Mouse (Mus musculus): ENCODE measurements around the gene Fhit. TPM values are rescaled to one million over a fixed set of nuclear protein-coding genes. Genes with fewer than 3 reads are reported as not detected.

The Fhit gene
- total RNA-seq, 2 experiments from 2014 or later = 5.2 to 5.6 TPM

GRCm38 (mm10) chr14:10711841-10712521, 449.9 kb downstream of the Fhit start:
- DNase-seq (ENCODE audit: low spot score in 2 of 2) = no peak

GRCm38 (mm10) chr14:10710796-10711311, 451.0 kb downstream of the Fhit start:
- DNase-seq (ENCODE audit: low spot score in 2 of 2) = no peak

GRCm38 (mm10) chr14:10701707-10702106, 460.1 kb downstream of the Fhit start:
- DNase-seq (ENCODE audit: low spot score in 2 of 2) = no peak

- no peak for DNase-seq (ENCODE audit: low spot score in 2 of 2)
Observed at GRCm38 (mm10) chr14:10680041-10680440, 481.8 kb downstream of the Fhit start.

- DNase-seq (ENCODE audit: low spot score in 2 of 2) = no peak
Observed at GRCm38 (mm10) chr14:10679638-10680037, 482.2 kb downstream of the Fhit start.

- DNase-seq (ENCODE audit: low spot score in 2 of 2) = peak; percentile 22 to 61
Observed at GRCm38 (mm10) chr14:10677627-10678026, 484.2 kb downstream of the Fhit start.

- no peak for DNase-seq (ENCODE audit: low spot score in 2 of 2)
Observed at GRCm38 (mm10) chr14:10660247-10660646, 501.6 kb downstream of the Fhit start.

- DNase-seq (ENCODE audit: low spot score in 2 of 2) = no peak
Observed at GRCm38 (mm10) chr14:10659326-10659725, 502.5 kb downstream of the Fhit start.

GRCm38 (mm10) chr14:10658219-10658618, 503.6 kb downstream of the Fhit start:
- no peak for DNase-seq (ENCODE audit: low spot score in 2 of 2)

- no peak for DNase-seq (ENCODE audit: low spot score in 2 of 2)
Observed at GRCm38 (mm10) chr14:10657364-10657763, 504.5 kb downstream of the Fhit start.

GRCm38 (mm10) chr14:10655842-10656241, 506.0 kb downstream of the Fhit start:
- DNase-seq (ENCODE audit: low spot score in 2 of 2) = peak in 1 of 2 experiments; percentile 10

GRCm38 (mm10) chr14:10647832-10648231, 514.0 kb downstream of the Fhit start:
- DNase-seq (ENCODE audit: low spot score in 2 of 2) = peak in 1 of 2 experiments; percentile 22

GRCm38 (mm10) chr14:10631783-10632182, 530.1 kb downstream of the Fhit start:
- no peak for DNase-seq (ENCODE audit: low spot score in 2 of 2)

GRCm38 (mm10) chr14:10630831-10631360, 530.9 kb downstream of the Fhit start:
- no peak for DNase-seq (ENCODE audit: low spot score in 2 of 2)

- no peak for DNase-seq (ENCODE audit: low spot score in 2 of 2)
Observed at GRCm38 (mm10) chr14:10593467-10593866, 568.4 kb downstream of the Fhit start.

- no peak for DNase-seq (ENCODE audit: low spot score in 2 of 2)
Observed at GRCm38 (mm10) chr14:10568937-10569552, 592.8 kb downstream of the Fhit start.

GRCm38 (mm10) chr14:10567771-10568170, 594.1 kb downstream of the Fhit start:
- DNase-seq (ENCODE audit: low spot score in 2 of 2) = no peak

- DNase-seq (ENCODE audit: low spot score in 2 of 2) = no peak
Observed at GRCm38 (mm10) chr14:10554755-10555154, 607.1 kb downstream of the Fhit start.

GRCm38 (mm10) chr14:10548632-10549031, 613.2 kb downstream of the Fhit start:
- no peak for DNase-seq (ENCODE audit: low spot score in 2 of 2)

GRCm38 (mm10) chr14:10545916-10546315, 615.9 kb downstream of the Fhit start:
- DNase-seq (ENCODE audit: low spot score in 2 of 2) = no peak

- DNase-seq (ENCODE audit: low spot score in 2 of 2) = no peak
Observed at GRCm38 (mm10) chr14:10534862-10535261, 627.0 kb downstream of the Fhit start.

- no peak for DNase-seq (ENCODE audit: low spot score in 2 of 2)
Observed at GRCm38 (mm10) chr14:10531748-10532500, 629.9 kb downstream of the Fhit start.

Measured in gastrocnemius, postnatal 4 days (tissue).